Mouse (Mus musculus) retina, adult 2 months (tissue): ENCODE results near the gene Isg20l2.

ENCODE experiments used
- DNase-seq: peaks from one replicate; pipeline ENCODE4 v3.0.0-alpha.2; 2012; ENCODE audit warnings: low read depth, low spot score

Isg20l2 gene

DNA sequence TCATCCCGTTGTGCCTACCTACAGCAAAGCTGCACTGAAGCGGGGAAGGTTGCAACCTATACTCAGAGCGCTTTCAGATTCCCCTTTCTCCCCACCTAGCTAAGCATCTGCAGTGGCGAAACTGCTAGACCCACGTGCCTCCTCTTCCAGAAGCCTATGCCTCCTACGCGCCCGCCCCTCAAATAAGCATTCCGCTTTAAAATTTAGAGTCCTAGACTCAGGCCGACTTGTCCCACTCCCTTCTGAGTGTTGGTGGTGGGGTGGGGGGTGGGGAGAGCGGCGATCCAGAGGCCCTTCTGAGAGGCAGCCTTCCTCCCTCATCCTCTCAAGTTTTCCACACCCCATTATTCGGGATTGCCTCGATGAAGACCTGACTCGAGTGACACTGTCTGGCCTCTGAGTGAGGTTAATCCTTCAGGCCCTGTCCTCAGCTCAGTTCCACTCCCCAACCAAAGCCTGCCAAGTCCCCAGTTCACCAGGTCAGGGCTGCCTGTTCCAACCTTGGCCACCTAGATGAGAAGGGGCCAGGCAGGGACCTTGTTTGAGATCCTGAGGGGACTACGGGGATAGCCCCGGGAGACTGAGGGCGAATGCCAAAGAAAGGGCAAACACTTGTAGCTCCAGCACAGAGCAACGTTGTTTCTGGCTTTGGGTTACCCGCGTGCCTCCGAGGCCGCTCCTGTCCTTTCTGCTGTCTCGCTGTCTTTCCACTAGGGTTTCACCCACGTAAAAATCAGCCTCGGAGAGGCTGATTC is 17.1 kb downstream of the Isg20l2 start:
- DNase-seq, result no peak

DNA sequence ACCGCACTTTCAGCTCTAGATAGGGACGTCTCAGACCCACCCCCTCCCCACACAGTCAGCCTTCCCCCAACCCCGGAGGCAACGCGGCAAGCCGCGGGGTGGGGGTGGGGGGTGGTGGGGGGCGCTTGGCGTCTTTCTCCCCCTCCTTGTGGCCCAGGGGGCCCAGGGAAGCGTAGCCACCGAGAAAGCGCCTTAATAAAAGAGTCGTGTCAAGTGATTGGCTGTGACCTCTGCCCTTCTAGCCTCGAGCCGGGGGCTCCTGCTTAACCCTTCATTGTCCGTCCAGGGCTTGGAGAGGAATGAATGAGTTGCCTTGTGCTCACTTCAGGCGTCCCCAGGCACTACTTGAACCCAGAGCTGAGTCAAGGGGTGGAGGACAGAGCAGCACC is 17.7 kb downstream of the Isg20l2 start:
- DNase-seq, result no peak

DNA sequence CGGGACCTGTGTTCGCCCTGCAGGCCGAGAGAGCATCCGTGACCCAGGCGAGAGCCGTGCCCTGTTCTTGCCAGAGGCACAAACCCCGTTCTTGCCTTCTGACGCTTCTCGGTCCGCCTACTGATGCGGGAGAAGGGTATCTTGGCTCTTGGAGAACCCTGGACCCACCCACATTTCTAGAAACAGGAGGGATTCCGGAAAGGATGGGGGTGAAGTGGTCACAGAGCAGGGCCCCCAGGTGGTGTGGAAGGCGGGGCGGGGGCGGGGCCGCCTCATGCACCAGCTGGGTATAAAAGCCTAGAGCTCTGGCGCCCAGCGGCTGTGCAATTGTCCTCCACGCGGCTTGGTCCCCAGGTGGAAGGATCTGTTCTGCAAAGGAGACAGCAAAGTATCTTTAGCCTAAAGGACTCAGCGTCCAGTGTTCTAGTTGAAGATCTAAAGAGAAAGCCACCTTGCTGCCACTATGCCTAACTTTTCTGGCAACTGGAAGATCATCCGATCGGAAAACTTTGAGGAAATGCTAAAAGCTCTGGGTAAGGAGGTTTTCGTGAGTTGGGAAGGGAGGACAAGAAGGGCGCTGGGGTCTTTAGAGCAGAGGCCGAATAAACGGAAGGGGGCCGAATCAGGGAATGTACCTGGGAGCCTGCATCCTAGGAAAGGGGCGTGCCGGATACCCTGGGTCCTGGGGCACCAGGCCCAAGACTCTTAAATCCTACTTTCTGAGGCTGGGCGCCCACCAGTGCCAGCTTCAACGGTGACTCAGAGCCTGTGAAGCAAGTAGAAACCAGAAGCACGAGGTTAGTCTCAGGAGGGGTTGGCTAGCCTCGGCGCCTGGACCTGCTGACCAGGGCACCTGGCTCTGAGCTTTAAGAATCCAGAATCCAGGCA is 18.5 kb downstream of the Isg20l2 start, which contains the start of gene Crabp2:
Gene Crabp2, plus strand, starts transcription at position 289 of the 888 bp plus-strand sequence.
- DNase-seq, result no peak

DNA sequence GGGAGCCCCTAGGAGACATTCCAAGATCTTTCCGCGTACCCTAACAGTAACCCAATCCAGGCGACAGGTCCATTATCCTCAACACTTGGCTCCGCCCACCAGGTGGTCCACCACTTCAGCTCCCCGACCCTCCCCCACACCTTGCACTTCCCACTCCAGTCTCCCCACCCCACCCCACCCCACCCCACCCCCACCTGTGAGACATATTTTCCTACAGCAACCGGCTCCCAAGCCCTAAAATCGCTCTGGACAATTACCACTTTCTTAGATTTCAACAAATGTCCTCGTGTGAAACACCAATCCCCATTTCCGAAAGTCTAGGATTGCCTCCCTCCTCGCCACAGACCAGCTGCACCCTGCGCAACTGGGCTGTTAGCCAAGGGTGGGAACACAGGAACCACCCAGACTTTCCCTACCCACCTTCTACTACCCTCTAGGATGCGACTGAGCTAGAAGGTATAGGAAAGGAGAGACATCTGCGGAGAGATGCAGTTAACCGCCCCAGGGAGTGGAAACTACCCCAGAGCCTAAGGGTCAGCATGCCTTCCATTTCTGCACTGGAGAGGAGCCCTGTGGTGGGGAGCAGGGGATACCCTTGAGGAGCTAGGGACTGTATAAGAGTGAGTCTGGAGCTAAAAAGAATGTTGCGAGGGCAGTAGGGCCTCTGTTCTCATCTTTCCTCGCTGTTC is 19.3 kb downstream of the Isg20l2 start:
- DNase-seq, result no peak

DNA sequence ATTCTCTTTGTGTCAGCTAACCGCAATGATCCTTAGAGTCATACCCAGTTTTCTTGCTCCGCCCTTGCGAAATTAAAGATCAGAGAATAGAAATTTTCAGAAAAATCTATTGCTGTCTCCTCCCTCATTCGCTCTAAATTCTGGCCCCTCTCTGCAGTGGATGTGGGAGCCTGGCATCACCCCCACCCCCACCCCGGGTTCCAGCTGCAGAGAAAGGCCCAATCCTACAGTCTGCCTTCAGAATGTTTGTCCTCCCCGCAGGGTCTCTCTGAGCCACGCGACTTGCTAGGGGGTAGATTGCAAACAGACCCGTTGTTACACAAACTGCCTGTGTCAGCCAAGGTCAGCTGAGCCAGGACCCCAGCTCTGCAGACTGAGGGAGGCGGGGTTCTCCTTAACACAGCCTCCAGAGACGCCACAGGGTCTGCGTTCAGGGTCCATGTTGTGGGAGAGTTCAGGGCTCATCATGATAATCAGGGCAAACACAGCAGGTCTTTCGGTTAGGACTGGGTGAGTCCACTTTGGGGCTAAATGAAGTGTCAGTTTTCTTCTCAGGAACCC is 19.9 kb downstream of the Isg20l2 start:
- no peak for DNase-seq

DNA sequence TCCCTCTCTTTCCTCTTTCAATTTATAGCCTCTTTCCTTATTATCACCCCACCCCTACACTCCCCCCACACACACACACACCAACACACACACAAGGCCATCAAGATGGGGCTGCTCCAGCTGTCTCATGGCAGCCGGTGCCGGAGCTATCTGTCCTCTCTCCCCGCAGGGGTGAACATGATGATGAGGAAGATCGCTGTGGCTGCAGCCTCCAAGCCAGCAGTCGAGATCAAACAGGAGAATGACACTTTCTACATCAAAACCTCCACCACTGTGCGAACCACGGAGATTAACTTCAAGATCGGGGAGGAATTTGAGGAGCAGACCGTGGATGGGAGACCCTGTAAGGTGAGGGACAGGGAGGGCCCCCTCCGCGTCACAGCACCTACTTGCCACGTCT is 21.8 kb downstream of the Isg20l2 start:
- no peak for DNase-seq

DNA sequence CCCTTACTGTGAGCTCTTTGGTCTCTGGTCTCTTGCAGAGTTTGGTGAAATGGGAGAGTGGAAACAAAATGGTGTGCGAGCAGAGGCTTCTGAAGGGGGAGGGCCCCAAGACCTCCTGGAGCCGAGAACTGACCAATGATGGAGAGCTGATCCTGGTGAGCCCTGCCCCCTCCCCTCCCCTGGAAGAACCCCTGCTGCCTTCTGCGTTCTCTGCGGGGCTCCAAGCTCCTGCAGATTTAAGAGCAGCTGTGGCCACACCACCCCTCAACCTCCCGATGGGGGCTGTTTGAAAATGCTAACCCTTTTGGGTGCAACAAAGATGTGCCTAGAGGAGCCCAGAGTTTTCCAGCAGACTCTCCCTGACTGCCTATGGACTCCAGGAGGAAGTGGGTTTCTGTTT is 22.3 kb downstream of the Isg20l2 start:
- DNase-seq, result no peak

DNA sequence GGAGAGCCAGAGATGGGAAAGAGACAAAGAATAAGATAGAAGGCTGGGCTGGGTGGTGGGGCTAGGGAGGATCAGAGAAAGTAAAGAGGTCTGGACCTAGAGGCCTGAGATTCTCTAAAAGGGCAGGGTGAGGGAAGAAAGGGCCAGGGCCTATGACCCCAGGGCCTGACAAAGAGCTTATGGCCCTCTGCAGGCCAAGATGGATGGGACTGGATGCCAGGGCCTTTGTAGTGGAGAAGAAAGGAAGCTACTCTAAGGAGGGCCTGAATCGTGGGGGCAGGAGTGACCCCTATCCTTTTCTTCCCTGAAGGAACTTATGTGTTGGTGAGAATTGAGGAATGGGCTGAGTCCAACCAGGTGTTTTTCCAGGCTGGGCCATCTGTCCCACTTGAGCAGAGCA is 27.9 kb downstream of the Isg20l2 start:
- no peak for DNase-seq

DNA sequence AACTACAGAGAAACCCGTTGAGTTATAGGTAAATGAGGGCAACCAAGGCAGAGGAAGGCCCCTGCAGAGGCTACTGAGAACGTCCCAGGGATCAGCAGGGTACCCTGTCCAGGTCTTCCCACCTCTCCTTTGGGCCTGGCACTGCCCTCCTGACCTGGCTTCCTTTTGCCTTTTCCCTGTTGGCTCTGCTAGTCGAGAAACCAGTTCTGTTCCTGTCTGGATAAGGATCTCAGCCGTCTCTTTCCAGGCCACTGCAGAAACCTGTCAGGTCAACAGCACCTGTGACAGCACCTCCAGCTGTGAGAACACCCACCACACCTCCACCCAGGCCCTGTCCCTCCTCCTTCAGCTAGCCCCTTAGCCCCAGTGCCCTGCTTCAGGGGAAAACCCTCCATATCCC is 28.4 kb downstream of the Isg20l2 start:
- no peak for DNase-seq

DNA sequence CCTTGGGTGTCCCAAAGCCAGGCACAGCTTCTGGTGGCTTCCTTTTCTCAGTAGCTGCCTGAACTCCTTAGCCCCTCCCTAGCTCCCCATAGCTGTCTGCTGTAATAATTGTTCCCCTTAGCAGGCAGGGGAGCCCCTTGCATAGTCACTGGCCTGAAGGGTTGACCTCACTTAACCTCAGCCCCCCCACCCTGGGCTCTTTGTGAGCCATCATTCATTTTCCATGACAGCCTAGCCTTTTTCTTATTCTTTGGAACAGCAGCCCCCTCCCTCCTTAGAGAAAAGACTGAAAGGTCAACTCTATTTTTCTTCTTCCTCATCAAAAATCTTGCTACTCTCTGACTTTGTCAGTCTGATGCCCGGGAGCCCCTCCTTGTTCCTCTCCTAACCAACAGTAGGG is 28.9 kb downstream of the Isg20l2 start:
- DNase-seq, result no peak

DNA sequence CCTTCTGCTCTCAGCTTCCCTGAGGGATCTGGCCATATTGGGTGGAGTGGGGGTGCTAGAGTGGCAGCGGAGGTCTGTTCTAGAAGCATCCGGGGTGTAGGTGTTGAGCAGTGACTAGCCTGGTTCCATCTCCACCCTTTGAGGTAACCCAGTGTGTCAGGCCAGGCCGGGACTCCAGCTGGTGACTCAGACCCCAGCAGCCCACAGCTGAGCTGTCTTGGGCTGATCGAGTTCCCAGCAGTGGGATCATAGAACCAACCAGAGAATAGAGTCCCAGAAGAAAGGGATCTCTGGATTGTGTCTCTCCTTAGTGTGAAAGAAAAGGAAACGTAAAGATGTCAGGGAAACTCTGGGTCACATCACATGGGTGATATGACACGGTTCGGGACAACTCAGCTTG is 29.3 kb downstream of the Isg20l2 start:
- DNase-seq, result no peak

DNA sequence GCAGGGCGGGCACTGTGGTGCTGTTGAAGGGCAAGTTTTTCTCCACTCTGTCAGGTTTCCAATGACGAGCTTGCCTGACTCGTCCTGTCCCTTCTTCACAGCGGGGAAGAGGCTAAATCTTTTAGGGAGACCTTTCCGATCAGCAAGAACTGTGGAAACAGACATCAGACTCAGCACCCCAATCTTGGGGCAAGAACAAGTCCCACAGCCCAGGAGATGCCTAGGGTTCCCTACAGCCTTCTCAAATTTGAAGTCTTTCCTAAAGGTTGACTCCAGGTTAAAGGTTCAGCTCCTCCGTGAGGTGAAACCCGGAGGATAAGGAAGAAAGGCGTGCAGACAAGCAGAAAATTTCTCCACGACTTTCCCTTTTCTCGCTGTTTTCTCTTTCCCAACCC is 30.1 kb downstream of the Isg20l2 start:
- no peak for DNase-seq

DNA sequence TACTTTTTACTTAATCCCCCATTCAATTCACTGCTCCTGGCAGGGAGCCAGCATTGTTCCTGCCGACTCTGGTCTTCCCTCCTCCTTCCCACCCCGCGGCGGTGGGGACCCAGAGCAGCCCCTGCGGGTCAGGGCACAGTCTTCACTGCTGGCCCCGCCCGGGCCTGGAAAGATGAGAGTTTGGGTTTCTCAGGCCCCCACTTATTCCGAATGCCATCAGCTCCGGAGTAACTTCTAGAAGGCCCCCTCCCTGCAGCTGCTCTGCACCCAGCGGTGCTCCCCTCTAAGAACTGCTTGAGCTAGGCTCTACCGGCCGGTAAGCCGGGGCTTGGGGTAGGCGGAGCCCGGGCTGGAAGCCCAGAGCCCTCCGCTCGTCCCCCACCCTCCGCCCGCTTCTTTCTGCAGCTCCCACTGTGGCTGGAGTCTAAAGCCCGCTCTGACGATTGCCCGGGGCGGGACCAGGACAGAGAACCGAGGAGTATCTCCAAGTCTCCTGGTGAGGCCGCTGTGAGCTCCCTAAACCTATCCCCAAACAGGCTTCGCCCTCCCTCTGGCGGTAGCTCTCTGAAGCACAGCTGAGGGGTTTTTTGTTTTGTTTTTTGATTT is 30.6 kb downstream of the Isg20l2 start:
- DNase-seq, result peak; percentile 58

DNA sequence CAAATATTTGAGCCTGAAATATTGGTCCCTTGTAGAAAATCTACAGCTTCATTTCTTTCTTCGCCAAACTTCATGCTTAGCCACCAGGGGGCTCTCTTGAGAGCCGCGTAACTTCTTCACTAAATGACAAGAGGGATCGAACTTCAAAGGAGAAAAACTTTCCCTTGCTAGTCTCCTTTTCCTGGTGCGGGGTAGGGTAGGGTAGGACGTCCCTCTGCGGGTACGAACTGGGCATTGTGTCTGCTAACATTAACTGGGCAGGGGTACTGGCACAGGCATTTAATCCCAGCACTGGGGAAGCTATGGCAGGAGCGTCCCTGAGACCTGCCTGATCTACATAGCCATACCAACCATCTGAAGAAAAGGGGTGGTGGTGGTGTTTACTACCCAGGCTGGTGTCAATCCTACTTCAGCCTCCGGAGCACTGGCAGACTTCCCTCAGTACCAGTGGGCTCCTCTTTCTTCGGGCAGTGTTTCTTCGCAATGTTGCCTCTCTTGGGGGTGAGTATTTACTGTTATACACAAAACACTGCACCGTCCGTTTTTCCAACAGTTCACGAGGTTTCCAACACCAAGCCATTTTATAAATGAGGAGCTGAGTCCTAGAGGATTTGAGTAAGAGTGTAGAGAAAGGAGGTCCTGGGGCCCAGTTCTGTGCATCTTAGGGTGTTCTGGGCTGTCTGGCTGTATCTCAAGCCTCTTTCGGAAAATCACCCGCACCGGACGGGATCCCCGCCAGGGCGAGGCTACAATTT is 40.2 kb downstream of the Isg20l2 start:
- peak; percentile 26 for DNase-seq

DNA sequence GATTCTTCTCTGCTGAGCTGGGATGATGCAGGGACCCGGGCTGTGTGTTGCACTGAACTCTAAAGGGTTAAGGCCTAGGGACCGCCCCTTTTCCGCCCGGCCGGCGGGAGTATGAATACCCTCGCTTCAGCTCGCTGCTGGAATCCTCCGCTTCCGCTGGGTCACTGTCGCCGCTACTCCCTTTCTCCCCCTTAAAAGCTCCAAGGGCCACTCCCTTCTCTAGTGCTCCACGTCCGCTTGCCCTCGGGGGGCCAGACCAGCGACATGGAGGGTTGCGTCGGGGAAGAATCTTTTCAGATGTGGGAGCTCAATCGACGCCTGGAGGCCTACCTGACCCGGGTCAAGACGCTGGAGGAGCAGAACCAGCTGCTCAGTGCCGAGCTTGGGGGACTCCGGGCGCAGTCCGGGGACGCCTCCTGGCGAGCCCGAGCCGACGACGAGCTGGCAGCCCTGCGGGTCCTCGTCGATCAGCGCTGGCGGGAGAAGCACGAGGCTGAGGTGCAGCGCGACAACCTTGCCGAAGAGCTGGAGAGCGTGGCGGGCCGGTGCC is 40.9 kb downstream of the Isg20l2 start, which contains the start of gene Nes:
Gene Nes, plus strand, starts transcription at position 140 of the 550 bp plus-strand sequence.
- DNase-seq, result no peak

DNA sequence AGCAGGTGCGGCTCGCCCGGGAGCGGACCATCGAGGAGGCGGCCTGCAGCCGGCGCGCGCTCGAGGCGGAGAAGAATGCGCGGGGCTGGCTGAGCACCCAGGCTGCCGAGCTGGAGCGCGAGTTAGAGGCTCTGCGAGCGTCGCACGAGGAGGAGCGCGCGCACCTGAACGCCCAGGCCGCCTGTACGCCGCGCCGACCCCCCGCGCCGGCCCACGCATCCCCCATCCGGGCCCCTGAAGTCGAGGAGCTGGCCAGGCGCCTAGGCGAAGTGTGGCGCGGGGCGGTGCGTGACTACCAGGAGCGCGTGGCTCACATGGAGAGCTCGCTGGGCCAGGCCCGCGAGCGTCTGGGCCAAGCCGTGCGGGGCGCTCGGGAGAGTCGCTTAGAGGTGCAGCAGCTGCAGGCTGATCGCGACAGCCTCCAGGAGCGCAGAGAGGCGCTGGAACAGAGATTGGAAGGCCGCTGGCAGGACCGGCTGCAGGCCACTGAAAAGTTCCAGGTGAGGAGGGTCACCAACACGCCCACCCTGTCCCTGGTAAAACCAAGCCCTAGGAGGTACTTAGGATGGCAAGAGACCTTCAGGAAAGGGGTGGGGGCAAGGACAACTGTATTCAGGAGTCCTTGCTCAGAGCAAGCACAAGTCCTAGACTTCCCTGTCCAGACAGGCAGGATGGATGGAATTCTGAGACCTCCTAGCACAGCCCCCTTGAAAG is 41.5 kb downstream of the Isg20l2 start:
- no peak for DNase-seq

DNA sequence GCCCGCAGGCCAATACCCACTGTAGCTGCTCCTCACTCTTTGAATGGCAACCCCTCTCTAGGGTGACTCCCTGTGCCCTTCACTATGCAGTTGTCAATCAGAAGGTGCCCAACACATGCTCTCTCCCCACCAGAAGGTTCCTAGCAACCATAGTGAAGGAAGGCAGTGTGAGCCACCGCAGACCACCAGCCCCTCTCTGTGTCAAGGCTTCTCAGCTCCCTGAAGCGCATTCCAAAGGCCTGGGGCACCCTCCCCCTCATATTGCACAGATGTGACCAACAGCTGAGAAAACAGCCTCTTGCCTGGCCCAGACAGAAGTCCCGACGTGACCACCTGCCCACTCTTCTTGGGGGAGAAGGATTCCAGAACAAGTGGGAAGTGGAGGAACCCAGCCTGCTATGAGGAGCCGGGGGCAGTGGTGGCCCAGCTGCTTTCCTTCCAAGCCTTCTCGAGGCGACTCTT is 42.1 kb downstream of the Isg20l2 start:
- DNase-seq, result no peak

DNA sequence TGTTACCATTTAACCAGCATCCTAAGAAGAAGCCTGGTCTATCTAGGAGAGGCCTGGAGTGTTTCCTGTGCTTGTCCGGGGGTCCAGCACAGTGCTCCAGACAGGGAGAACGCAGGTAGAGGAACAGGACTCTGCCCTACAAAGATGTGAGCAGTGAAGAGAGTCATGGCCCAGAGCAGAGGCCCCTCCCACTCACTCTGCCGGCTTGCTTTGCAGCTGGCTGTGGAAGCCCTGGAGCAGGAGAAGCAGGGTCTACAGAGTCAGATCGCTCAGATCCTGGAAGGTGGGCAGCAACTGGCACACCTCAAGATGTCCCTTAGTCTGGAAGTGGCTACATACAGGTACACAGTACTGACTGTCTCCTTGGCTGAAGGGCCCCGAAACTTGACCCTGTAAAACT is 42.7 kb downstream of the Isg20l2 start:
- DNase-seq, result no peak

DNA sequence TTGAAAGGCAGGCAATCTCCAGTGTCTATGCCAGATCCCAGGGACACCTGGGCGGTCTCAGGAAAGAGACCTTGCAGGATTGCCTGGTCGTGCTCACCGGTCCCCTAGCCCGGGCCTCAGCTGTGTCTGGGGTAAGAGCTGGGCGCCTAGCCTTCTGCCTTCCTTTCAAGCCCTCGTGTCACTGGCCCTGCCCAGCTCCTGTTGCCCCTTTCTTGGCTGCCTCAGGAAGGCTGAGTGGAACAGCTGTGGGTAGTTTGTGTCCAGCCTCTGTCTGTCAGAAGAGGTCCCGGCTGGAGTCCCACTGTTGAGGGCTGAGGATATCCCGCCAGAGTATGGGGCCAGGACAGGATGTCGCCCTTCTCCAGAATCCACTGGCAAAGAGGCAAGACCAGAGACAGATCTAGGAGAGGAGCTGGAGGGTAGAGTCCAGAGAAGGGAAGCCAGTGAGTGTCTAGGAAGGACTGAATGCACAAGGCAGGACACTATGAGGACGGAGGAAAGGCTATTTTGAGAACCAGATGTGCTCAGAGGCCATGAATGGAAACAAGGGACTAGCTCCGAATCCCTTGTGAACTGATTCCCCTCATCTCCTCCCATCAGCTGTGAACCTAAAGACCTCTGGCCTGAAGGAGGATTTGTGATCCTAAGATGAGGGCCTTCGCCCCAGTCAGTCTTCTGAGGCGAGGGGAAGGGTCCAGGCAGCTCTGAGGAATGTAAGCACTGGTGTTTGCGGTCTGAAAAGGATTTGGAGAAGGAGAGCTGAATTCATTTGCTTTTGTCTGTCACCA is 43.7 kb downstream of the Isg20l2 start:
- DNase-seq, result no peak
